Mouse (Mus musculus): ENCODE results near the gene Spef1.

DNA sequence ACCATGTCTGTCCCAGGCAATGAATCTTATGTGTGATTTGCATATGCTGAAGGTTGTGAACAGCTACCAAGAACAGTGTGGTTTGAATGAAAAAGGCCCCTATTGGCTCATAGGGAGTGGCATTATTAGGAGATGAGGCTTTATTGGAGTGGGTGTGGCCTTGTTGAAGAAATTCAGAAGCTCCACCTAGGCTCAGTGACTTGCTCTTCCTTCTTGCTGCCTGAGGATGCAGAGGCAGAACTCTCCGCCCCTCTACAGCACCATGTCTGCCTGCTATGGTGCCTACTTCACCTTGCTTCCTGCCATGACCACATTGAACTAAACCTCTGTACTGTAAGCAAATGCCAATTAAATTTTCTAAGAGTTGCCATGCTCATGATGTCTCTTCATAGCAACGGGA, 45.5 kb upstream of the Spef1 start:
- TF ChIP-seq CTCF (IDR thresholded peaks at IDR 0.05; ENCODE audit: low read depth) (0 out of 2 replicates have a peak, but pooled peaks have one; percentile 4), EP300 (IDR thresholded peaks at IDR 0.05; ENCODE audit: low read depth) (no peak; the same call in 1 of the 2 replicates)

Measured in liver, postnatal 0 days (tissue).